Mouse (Mus musculus): Measurements from ENCODE around the gene Phactr2. TPM values are rescaled to one million over a fixed set of nuclear protein-coding genes. Genes with fewer than 3 reads are reported as not detected.

Phactr2 gene
- polyA plus RNA-seq, 1 experiment from 2014 or later, result 28.1 TPM

DNA sequence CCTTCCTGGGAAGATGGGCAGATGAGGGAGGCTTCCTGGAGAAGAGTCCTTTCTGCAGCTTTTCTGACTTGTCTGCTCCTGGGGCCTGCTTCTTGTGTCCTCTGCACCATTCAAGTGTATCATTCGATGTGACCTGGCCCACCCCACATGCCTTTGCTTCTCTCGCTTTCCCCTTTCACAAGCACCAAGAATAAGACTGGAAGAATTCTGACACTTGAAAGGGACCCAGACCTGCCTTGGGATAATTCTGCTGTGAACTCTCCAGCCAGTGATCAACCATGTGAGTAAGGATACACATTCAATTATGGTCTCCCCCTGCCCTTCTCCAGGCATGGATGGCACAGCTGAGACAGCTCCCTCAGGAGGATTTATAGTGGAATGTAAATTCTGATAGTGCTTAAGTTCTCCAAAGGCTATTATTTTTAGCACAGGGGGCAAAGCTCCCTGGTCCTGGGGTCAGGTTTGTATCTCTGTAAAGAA, 241.0 kb downstream of the Phactr2 start:
- no peak overlapping the region for H3K4me3 ChIP-seq (ENCODE audit: inconsistent target)
- H3K27ac ChIP-seq, result no peak overlapping the region
- WGBS (ENCODE audit: missing documents), result 94% methylated on average over 2 of the region's 2 CpGs
- no peaks in the 10 kb centered on the region for H3K79me2 ChIP-seq (ENCODE audit: inconsistent target)
- peaks cover 15% of the 10 kb centered on the region; the same call in 1 of the 2 replicates for H3K36me3 ChIP-seq (ENCODE audit: inconsistent target)

DNA sequence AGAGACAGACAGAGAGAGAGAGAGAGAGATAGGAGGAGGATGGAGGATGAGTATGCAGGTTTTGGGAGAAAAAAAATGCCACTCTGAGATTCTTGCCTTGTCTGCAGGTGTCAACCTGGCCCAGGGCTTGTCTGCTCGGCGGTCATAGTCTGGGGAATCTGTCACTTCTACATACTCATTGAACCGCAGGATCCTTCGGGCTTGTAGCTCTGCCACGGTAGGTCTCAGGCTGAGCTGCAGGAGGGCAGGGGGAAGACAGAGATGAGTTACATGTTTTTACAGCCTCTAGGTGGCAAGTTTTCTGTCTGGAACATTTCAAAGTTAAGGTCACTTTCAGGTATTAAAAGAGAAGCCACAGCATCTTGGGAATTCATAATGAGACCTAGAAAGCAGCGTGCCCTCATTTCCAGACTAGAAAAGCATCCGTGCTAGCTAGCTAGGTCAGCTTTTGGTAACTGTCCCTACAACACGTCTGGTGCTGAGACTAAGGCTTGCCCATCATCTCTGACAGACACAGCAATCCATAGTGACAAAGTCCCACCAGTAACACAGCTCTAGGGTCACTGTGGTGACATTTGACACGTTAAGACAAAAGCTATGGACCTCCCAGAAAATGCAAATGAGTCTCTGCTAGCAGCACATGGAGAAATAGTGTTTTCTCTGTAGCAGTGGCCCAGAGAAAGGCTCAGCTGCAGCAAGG, 241.6 kb downstream of the Phactr2 start:
- 92% methylated on average over 9 of the region's 9 CpGs for WGBS (ENCODE audit: missing documents)
- Histone ChIP-seq H3K36me3 (ENCODE audit: inconsistent target) (peaks cover 15% of the 10 kb centered on the region; the same call in 1 of the 2 replicates), H3K79me2 (ENCODE audit: inconsistent target) (no peaks in the 10 kb centered on the region), H3K4me3 (ENCODE audit: inconsistent target) (no peak overlapping the region), H3K27ac (no peak overlapping the region)

DNA sequence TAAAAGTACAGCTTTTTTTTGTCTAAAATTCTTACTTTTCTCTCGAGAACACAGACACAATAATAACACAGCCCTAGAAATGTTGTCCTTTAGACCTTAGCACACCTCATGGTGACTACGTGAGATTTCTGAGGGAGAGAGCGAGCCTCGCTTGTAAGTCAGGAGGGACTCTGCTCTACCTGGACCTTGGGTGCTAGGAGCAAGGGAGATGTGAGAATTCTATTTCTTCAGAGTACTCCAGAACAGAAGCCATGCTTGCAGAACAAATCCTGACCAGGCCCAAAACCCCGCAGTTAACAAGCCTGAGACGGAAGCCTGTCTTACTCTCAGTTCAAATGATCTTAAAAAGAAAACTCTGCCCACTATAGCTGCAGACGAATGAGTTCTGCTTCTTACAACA, 243.5 kb downstream of the Phactr2 start:
- H3K36me3 ChIP-seq (ENCODE audit: inconsistent target), result peaks cover 15% of the 10 kb centered on the region; the same call in 1 of the 2 replicates
- H3K79me2 ChIP-seq (ENCODE audit: inconsistent target), result no peaks in the 10 kb centered on the region
- H3K27ac ChIP-seq, result no peak overlapping the region
- H3K4me3 ChIP-seq (ENCODE audit: inconsistent target), result no peak overlapping the region
- 96% methylated on average over 7 of the region's 7 CpGs for WGBS (ENCODE audit: missing documents)

DNA sequence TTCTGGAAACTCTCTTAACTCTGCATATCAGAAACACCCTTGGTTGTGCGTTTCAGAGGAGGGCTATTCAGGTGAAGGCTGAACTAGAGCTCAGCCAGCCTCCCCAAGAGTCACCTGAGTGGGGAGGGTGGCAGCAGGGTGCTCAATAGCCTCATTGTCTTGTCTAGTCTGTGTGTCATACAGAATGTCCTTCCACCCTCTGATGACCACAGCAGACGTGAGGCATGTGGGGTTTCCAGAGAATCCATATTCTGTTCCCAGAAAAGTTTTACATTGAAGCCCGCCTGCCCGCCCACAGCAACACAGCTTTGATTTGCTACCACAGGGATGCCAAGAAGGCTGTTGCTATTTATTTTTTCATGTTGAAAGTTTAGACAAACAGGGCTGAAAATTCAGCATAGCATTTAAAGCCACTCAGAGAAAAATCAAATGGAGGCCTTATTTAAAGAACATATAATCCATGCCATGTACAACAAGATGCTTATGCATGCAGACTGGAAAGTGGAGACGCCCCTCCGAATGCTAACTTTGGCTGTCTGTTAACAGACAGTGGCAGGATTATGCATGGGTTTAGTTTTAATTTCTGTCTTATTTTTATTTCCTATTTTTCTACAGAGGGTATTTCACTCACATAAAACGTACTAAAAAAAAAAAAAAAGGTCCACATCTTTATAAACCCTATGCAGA, 248.7 kb downstream of the Phactr2 start:
- Histone ChIP-seq H3K4me3 (ENCODE audit: inconsistent target) (no peak overlapping the region), H3K27ac (no peak overlapping the region), H3K79me2 (ENCODE audit: inconsistent target) (no peaks in the 10 kb centered on the region), H3K36me3 (ENCODE audit: inconsistent target) (0 out of 2 replicates have a peak, but pooled peaks cover 5% of the 10 kb centered on the region)
- WGBS (ENCODE audit: missing documents), result 91% methylated on average over 7 of the region's 7 CpGs

DNA sequence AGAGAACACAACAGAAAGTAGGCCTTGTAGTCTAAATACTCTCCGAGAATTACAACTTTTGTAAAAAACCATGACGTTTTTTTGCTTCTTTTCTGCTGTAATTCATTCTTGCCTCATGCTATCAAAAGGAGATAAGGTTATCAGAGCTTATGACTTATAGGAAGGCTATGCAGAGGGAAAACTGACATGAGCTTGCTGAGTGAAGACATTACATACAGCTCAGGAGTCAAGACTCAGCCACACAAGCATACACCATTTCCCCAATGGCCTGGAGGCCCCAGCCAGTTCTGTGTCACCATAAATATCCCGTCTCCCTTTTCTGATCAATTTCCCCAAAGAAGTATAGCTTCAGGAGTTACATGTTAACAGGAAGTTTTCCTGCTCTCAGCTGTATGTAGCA, 252.1 kb downstream of the Phactr2 start:
- H3K27ac ChIP-seq, result no peak overlapping the region
- H3K4me3 ChIP-seq (ENCODE audit: inconsistent target), result no peak overlapping the region
- WGBS (ENCODE audit: missing documents), result 96% methylated on average over 3 of the region's 3 CpGs
- H3K36me3 ChIP-seq (ENCODE audit: inconsistent target), result 0 out of 2 replicates have a peak, but pooled peaks cover 5% of the 10 kb centered on the region
- H3K79me2 ChIP-seq (ENCODE audit: inconsistent target), result no peaks in the 10 kb centered on the region

DNA sequence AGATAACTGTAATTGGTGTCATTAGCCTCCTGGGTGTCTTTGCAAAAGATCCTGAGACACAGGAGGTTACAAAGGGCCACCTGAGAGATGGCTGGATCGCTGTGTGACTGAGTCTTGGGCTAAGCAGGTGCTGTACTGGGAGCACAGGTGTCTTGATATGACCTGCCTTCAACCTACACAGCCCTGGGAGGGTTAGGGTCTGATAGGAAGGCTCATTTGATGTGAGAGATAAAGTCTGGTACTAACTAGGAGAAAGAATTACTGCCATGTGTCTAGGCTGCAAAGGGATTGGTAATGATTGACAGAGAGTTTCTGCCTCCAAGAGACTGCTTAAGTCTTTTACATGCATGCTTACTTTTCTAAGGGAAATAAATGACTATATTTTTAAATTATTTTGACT, 254.2 kb downstream of the Phactr2 start:
- WGBS (ENCODE audit: missing documents), result 100% methylated on average over 1 of the region's 1 CpGs
- Histone ChIP-seq H3K79me2 (ENCODE audit: inconsistent target) (no peaks in the 10 kb centered on the region), H3K36me3 (ENCODE audit: inconsistent target) (0 out of 2 replicates have a peak, but pooled peaks cover 5% of the 10 kb centered on the region), H3K27ac (no peak overlapping the region), H3K4me3 (ENCODE audit: inconsistent target) (no peak overlapping the region)

DNA sequence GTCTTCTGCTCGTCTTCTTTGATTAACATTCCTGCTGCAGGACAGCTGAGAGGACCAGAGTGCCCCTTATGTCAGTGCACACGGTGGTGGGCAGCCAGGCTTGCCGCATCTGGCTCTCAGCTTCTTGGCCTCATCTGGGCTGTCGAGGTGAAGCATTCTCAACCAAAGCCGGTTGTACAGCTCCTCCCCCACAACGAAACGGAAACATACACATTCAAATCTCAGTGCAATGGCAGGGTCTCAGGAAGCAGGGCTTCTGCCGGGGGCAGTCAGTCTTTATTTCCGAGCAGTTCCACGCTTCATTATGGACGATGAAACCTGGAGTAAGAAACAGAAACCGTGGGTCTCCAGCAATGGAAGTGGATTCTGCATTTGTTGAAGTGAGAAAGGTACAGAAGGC, 260.3 kb downstream of the Phactr2 start:
- H3K79me2 ChIP-seq (ENCODE audit: inconsistent target), result no peaks in the 10 kb centered on the region
- 0 out of 2 replicates have a peak, but pooled peaks cover 6% of the 10 kb centered on the region for H3K36me3 ChIP-seq (ENCODE audit: inconsistent target)
- no peak overlapping the region for H3K27ac ChIP-seq
- H3K4me3 ChIP-seq (ENCODE audit: inconsistent target), result no peak overlapping the region
- 95% methylated on average over 12 of the region's 12 CpGs for WGBS (ENCODE audit: missing documents)

DNA sequence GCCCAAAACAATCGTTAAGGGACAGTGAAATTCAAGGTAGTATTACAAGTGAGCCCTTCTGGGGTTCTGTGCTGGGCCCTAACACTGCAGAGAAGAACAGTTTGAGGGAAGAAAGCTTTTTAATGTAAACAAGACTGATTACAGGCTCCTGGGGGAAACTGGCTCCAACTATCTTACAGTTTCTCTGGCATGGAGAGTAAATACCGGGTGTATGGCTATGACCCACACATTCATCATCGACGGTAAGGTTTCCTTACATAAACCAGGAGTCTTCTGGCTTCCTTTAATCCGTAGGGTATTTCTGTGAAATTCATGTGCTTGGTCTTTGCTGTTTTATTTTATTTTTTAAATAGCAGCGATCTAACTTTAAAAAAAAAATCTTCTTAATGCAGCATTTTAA, 261.4 kb downstream of the Phactr2 start:
- Histone ChIP-seq H3K36me3 (ENCODE audit: inconsistent target) (0 out of 2 replicates have a peak, but pooled peaks cover 6% of the 10 kb centered on the region), H3K4me3 (ENCODE audit: inconsistent target) (no peak overlapping the region), H3K27ac (no peak overlapping the region), H3K79me2 (ENCODE audit: inconsistent target) (no peaks in the 10 kb centered on the region)
- WGBS (ENCODE audit: missing documents), result 90% methylated on average over 5 of the region's 6 CpGs

DNA sequence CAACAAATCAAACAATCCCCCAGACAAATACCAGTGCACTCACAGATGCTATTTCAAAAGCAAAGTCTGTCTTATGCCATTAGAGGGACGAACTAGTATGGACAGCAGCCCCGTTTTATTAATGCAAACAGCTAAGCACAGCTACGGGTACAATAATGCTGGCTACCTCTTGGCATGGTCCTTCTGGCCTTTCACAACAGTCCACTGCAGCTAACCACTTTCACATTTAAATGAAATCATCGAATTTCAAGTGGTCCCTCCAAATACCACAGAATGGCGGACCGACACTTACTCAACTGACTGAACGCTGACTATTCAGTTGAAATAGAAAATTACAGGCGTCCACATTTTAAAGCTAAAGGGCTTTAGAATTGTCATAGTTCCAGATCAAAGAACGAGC, 261.9 kb downstream of the Phactr2 start:
- Histone ChIP-seq H3K27ac (no peak overlapping the region), H3K79me2 (ENCODE audit: inconsistent target) (no peaks in the 10 kb centered on the region), H3K4me3 (ENCODE audit: inconsistent target) (no peak overlapping the region), H3K36me3 (ENCODE audit: inconsistent target) (0 out of 2 replicates have a peak, but pooled peaks cover 6% of the 10 kb centered on the region)
- 94% methylated on average over 9 of the region's 9 CpGs for WGBS (ENCODE audit: missing documents)

DNA sequence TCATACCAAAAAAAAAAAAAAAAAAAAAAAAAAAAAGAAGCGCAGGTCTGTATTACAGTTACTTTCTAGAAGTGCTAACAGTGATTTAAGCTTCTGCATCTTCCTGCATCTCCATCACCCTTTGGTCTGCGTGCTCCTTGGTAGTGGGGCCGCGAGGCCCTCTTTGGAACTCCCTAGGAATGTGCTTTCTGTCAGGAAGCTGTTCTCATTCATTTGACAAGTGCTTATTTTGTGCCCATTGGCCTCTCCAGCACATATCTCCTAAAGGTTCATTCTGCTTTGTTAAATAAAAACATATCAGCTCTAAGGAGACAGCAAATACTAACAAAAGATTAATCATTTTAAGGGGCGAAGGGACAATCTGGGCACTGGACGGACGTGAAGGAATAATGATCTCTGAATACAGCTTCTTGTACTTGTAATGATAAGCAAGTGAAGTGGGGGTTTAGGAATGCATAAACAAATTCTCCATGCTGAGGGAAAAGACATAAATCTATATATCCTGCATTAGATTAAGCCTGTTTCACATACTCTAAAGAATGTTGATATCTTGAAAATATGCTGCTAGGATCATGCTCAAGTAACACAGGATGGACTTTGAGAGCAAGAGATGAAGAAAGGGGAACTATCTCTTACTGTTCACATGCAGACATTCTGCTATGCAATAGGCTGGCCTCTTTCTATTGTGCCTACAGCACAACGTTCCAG, 264.1 kb downstream of the Phactr2 start:
- WGBS (ENCODE audit: missing documents), result 90% methylated on average over 6 of the region's 8 CpGs
- 0 out of 2 replicates have a peak, but pooled peaks cover 6% of the 10 kb centered on the region for H3K36me3 ChIP-seq (ENCODE audit: inconsistent target)
- no peak overlapping the region for H3K27ac ChIP-seq
- no peaks in the 10 kb centered on the region for H3K79me2 ChIP-seq (ENCODE audit: inconsistent target)
- H3K4me3 ChIP-seq (ENCODE audit: inconsistent target), result no peak overlapping the region

DNA sequence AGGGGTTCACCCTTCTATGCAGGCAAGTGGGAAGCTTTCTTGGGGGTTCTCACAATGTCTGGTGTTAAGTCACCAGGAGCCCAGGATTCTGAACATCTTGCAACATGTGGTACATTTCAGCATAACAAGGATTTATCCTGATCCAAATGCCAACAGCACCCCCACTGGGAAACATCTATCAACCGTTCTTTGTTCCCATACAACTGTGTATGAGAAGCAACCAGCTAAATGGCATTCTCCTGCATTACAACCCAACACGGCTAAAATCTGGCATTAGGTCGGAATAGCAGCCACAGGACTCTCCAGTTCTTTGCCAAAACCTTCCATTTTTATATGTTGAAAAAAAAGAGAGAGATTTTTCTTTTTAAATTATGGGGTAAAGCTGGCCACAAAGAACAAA, 264.7 kb downstream of the Phactr2 start:
- WGBS (ENCODE audit: missing documents), result 80% methylated on average over 3 of the region's 3 CpGs
- Histone ChIP-seq H3K4me3 (ENCODE audit: inconsistent target) (no peak overlapping the region), H3K36me3 (ENCODE audit: inconsistent target) (0 out of 2 replicates have a peak, but pooled peaks cover 6% of the 10 kb centered on the region), H3K79me2 (ENCODE audit: inconsistent target) (no peaks in the 10 kb centered on the region), H3K27ac (no peak overlapping the region)

DNA sequence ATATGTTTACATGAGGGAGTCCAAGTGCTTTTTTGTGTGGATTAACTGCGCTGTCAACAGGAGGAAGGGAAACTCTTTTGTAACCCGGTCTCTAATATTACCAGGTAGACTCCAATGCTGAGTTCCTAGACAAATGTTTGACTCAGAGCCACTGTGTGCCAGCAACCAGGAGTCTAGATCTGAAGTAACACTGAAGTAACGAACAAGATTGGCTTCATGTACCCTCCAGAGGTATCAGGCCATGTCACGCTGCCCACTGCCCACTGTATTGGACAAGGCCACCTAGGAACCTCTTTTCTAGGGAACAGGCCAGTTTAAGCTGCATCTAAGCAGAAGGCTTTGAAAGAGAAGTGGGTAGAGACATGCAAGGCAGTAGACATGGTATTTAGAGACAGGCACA, 265.2 kb downstream of the Phactr2 start:
- Histone ChIP-seq H3K79me2 (ENCODE audit: inconsistent target) (no peaks in the 10 kb centered on the region), H3K27ac (no peak overlapping the region), H3K36me3 (ENCODE audit: inconsistent target) (0 out of 2 replicates have a peak, but pooled peaks cover 6% of the 10 kb centered on the region), H3K4me3 (ENCODE audit: inconsistent target) (no peak overlapping the region)
- WGBS (ENCODE audit: missing documents), result 96% methylated on average over 4 of the region's 4 CpGs

DNA sequence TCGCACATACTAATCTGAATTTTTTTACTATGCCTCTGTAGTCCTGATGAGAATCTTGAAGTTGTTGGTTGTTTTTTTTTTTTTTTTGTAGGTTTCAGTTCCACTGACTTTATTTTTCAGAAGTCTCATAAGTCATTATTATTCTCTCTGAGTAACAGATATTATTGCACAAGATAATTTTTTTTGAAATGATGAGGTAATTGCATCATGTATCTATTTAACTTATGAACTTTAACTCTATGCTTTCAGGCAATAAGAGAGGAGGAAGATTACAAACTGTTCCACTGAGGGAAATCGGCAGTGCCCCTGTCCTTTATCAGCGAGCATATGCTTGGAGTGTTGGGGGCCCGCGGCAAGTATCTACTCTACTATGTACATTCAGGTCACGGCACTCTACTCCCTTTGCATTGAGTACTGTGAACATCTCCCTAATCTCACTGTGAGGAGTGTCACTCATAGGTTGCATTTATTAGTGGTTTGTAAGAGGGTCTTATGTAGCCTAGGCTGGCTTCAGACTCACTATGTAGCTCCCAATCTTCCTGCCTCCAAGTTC, 272.4 kb downstream of the Phactr2 start:
- H3K4me3 ChIP-seq (ENCODE audit: inconsistent target), result no peak overlapping the region
- H3K79me2 ChIP-seq (ENCODE audit: inconsistent target), result no peaks in the 10 kb centered on the region
- no peaks in the 10 kb centered on the region for H3K36me3 ChIP-seq (ENCODE audit: inconsistent target)
- no peak overlapping the region for H3K27ac ChIP-seq
- WGBS (ENCODE audit: missing documents), result 94% methylated on average over 6 of the region's 6 CpGs

DNA sequence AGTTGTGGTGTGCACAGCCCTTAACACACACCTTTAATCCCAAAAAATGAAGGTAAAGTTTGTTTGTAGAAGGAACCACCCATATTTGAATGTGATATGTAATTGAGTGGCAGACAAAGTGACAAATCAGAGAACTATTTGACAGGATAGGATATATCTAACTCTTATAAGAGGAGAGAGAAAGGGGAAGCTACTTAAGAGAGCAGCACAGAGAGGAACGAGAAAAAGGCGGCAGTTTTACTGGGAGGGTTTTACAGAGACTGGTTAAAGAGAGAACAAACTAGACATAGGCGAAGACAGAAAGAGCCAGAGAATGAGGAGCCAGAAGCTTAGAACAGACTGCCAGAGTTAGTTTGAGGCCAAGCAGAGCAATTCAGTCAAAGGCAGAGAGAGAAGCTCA, 273.4 kb downstream of the Phactr2 start:
- no peak overlapping the region for H3K27ac ChIP-seq
- H3K79me2 ChIP-seq (ENCODE audit: inconsistent target), result no peaks in the 10 kb centered on the region
- no peak overlapping the region for H3K4me3 ChIP-seq (ENCODE audit: inconsistent target)
- H3K36me3 ChIP-seq (ENCODE audit: inconsistent target), result no peaks in the 10 kb centered on the region
- WGBS (ENCODE audit: missing documents), result 40% methylated on average over 3 of the region's 3 CpGs
